Mouse (Mus musculus): ENCODE results near the gene Efcab1. TPM values are rescaled to one million over a fixed set of nuclear protein-coding genes. Genes with fewer than 3 reads are reported as not detected.
"Not testable (repeated sequence)": the region's sequence is repeated elsewhere in the genome, so short reads cannot be mapped to it uniquely, and the experiment has no call there.

The Efcab1 gene
- polyA plus RNA-seq, 1 experiment from 2014 or later = 1.3 TPM

- not testable (repeated sequence) for H3K4me1 ChIP-seq (ENCODE audit: control insufficient read depth, insufficient read depth, low read length); H3K4me2 ChIP-seq (ENCODE audit: low read depth, low read length); H3K9ac ChIP-seq (ENCODE audit: low read length); H3K36me3 ChIP-seq (ENCODE audit: control insufficient read depth, insufficient read depth); H3K4me3 ChIP-seq (ENCODE audit: low read length); H3K27me3 ChIP-seq (ENCODE audit: control insufficient read depth, insufficient read depth, low read length); H3K9me3 ChIP-seq (replicated peaks; ENCODE audit: control insufficient read depth, low read length)
- ATAC-seq (replicated peaks; ENCODE audit: extremely low read depth, insufficient read depth, low FRiP score) = peak; percentile 35; the same call in 1 of the 2 replicates
- 0 out of 2 replicates have a peak overlapping the region, but pooled peaks have one; percentile 29 for H3K27ac ChIP-seq (ENCODE audit: low read length)
- WGBS = 27% methylated on average over 7 of the region's 7 CpGs
These were observed 30.2 kb downstream of the Efcab1 start for GRCm38 (mm10) chr16:14936478-14937166.

DNA sequence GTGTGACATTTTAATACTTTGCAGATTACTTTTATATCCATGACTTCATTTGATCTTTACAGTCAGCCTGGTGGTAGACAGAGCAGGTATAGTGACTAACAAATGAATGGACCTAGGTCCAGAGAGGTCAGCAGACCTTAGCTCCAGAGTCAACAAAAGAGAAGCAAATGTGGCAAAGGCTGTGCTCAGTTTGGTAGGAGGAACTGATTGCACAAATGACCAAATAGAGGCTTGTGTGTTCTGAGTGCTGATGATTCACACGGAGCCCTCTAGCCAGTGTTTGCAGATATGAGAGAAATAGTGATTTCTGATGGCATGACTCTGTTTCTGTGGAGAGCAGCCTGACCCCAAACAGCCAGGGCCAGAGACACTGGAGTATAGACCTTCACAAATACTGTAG is 33.1 kb downstream of the Efcab1 start:
- 50% methylated on average over 1 of the region's 1 CpGs for WGBS
- Histone ChIP-seq H3K9ac (ENCODE audit: low read length) (no peak overlapping the region), H3K4me3 (ENCODE audit: low read length) (no peak overlapping the region), H3K4me1 (ENCODE audit: control insufficient read depth, insufficient read depth, low read length) (no peaks in the 10 kb centered on the region), H3K27ac (ENCODE audit: low read length) (no peak overlapping the region), H3K9me3 (replicated peaks; ENCODE audit: control insufficient read depth, low read length) (no peaks in the 10 kb centered on the region), H3K36me3 (ENCODE audit: control insufficient read depth, insufficient read depth) (no peaks in the 10 kb centered on the region), H3K4me2 (ENCODE audit: low read depth, low read length) (no peak overlapping the region), H3K27me3 (ENCODE audit: control insufficient read depth, insufficient read depth, low read length) (peaks cover 4% of the 10 kb centered on the region; the same call in 1 of the 2 replicates)
- no peak for ATAC-seq (replicated peaks; ENCODE audit: extremely low read depth, insufficient read depth, low FRiP score)

DNA sequence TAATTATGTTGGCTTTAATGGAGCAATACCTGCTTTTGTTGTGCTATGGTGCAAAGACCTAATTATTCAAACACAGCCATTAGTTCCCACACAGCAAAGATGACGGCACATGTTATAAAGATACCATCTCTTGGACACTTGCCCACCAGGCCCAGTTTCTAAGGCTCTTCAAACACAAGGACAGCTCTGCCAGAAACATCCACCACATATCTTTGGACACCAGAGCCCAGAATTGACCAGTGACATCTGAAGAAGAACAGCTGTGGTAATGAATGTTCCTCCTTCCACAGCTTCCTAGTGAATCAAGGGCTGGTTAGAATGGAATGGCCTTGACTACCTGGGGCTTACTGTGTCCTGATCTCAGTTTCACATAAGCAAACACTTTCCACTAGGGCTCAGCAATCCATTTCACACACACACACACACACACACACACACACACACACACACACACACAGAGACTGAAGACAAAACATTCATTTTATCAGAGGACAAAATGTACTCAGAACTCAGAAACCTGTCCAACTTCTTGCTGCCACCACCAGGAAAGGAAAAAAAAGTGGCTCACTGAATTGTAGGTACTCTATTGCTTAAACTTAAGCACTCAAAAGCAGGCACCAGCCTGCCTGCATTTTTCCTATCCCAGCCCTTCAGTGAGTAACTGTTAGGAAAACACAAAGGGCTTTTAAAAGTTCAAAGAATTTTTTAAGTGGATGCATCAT is 33.7 kb downstream of the Efcab1 start:
- WGBS = 9% methylated on average over 1 of the region's 1 CpGs
- no peak overlapping the region; the same call in 1 of the 2 replicates for H3K27ac ChIP-seq (ENCODE audit: low read length)
- no peaks in the 10 kb centered on the region for H3K36me3 ChIP-seq (ENCODE audit: control insufficient read depth, insufficient read depth)
- no peak overlapping the region for H3K4me3 ChIP-seq (ENCODE audit: low read length)
- H3K4me2 ChIP-seq (ENCODE audit: low read depth, low read length) = no peak overlapping the region
- ATAC-seq (replicated peaks; ENCODE audit: extremely low read depth, insufficient read depth, low FRiP score) = 0 out of 2 replicates have a peak, but pooled peaks have one; percentile 4
- no peaks in the 10 kb centered on the region for H3K9me3 ChIP-seq (replicated peaks; ENCODE audit: control insufficient read depth, low read length)
- H3K27me3 ChIP-seq (ENCODE audit: control insufficient read depth, insufficient read depth, low read length) = peaks cover 4% of the 10 kb centered on the region; the same call in 1 of the 2 replicates
- no peaks in the 10 kb centered on the region for H3K4me1 ChIP-seq (ENCODE audit: control insufficient read depth, insufficient read depth, low read length)
- no peak overlapping the region for H3K9ac ChIP-seq (ENCODE audit: low read length)

GRCm38 (mm10) chr16:14940898-14941297 is 34.5 kb downstream of the Efcab1 start:
- Histone ChIP-seq H3K9me3 (replicated peaks; ENCODE audit: control insufficient read depth, low read length) (no peaks in the 10 kb centered on the region), H3K4me3 (ENCODE audit: low read length) (no peak overlapping the region), H3K4me2 (ENCODE audit: low read depth, low read length) (no peak overlapping the region), H3K27me3 (ENCODE audit: control insufficient read depth, insufficient read depth, low read length) (peaks cover 4% of the 10 kb centered on the region; the same call in 1 of the 2 replicates), H3K36me3 (ENCODE audit: control insufficient read depth, insufficient read depth) (no peaks in the 10 kb centered on the region), H3K4me1 (ENCODE audit: control insufficient read depth, insufficient read depth, low read length) (no peaks in the 10 kb centered on the region), H3K9ac (ENCODE audit: low read length) (no peak overlapping the region), H3K27ac (ENCODE audit: low read length) (0 out of 2 replicates have a peak overlapping the region, but pooled peaks have one; percentile 48)
- 46% methylated on average over 3 of the region's 3 CpGs for WGBS
- no peak for ATAC-seq (replicated peaks; ENCODE audit: extremely low read depth, insufficient read depth, low FRiP score)

- Histone ChIP-seq H3K4me3 (ENCODE audit: low read length) (no peak overlapping the region), H3K9me3 (replicated peaks; ENCODE audit: control insufficient read depth, low read length) (0 out of 2 replicates have a peak, but pooled peaks cover 2% of the 10 kb centered on the region), H3K4me2 (ENCODE audit: low read depth, low read length) (no peak overlapping the region), H3K27me3 (ENCODE audit: control insufficient read depth, insufficient read depth, low read length) (peaks cover 4% of the 10 kb centered on the region; the same call in 1 of the 2 replicates), H3K9ac (ENCODE audit: low read length) (no peak overlapping the region), H3K27ac (ENCODE audit: low read length) (no peak overlapping the region), H3K4me1 (ENCODE audit: control insufficient read depth, insufficient read depth, low read length) (no peaks in the 10 kb centered on the region), H3K36me3 (ENCODE audit: control insufficient read depth, insufficient read depth) (no peaks in the 10 kb centered on the region)
- WGBS = 67% methylated on average over 2 of the region's 2 CpGs
- no peak; the same call in 1 of the 2 replicates for ATAC-seq (replicated peaks; ENCODE audit: extremely low read depth, insufficient read depth, low FRiP score)
These were observed 37.1 kb downstream of the Efcab1 start for GRCm38 (mm10) chr16:14943530-14943929.

DNA sequence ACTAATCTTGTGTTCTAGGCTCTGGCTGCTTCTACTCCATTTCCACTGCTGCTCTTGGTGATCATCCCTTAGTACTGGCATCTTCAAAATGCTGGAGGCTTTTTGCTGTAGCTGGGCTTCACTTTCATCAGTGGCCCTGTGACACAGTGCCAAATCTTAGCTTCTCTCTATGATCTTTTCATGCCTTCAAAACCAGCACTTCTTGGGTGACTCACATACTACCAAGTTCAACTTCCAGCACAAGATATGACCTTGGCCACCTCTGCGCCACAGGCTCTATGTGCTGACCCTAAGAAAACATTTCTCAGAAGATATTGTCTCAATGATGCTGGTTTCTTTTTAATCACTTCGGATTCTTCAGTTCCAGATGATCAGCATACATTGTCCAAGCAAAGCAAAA is 41.2 kb downstream of the Efcab1 start:
- not testable (repeated sequence) for H3K4me1 ChIP-seq (ENCODE audit: control insufficient read depth, insufficient read depth, low read length); H3K9me3 ChIP-seq (replicated peaks; ENCODE audit: control insufficient read depth, low read length); H3K36me3 ChIP-seq (ENCODE audit: control insufficient read depth, insufficient read depth); H3K27ac ChIP-seq (ENCODE audit: low read length); H3K27me3 ChIP-seq (ENCODE audit: control insufficient read depth, insufficient read depth, low read length); H3K4me2 ChIP-seq (ENCODE audit: low read depth, low read length); H3K4me3 ChIP-seq (ENCODE audit: low read length); H3K9ac ChIP-seq (ENCODE audit: low read length); ATAC-seq (replicated peaks; ENCODE audit: extremely low read depth, insufficient read depth, low FRiP score)
- 83% methylated on average over 2 of the region's 2 CpGs for WGBS

GRCm38 (mm10) chr16:14951894-14952293 is 45.5 kb downstream of the Efcab1 start:
- no peak overlapping the region for H3K4me3 ChIP-seq (ENCODE audit: low read length)
- H3K9me3 ChIP-seq (replicated peaks; ENCODE audit: control insufficient read depth, low read length) = 0 out of 2 replicates have a peak, but pooled peaks cover 2% of the 10 kb centered on the region
- H3K4me2 ChIP-seq (ENCODE audit: low read depth, low read length) = no peak overlapping the region
- H3K27me3 ChIP-seq (ENCODE audit: control insufficient read depth, insufficient read depth, low read length) = no peaks in the 10 kb centered on the region; the same call in 1 of the 2 replicates
- WGBS = 85% methylated on average over 2 of the region's 2 CpGs
- H3K4me1 ChIP-seq (ENCODE audit: control insufficient read depth, insufficient read depth, low read length) = no peaks in the 10 kb centered on the region
- no peak for ATAC-seq (replicated peaks; ENCODE audit: extremely low read depth, insufficient read depth, low FRiP score)
- H3K9ac ChIP-seq (ENCODE audit: low read length) = no peak overlapping the region
- no peak overlapping the region for H3K27ac ChIP-seq (ENCODE audit: low read length)
- H3K36me3 ChIP-seq (ENCODE audit: control insufficient read depth, insufficient read depth) = no peaks in the 10 kb centered on the region

DNA sequence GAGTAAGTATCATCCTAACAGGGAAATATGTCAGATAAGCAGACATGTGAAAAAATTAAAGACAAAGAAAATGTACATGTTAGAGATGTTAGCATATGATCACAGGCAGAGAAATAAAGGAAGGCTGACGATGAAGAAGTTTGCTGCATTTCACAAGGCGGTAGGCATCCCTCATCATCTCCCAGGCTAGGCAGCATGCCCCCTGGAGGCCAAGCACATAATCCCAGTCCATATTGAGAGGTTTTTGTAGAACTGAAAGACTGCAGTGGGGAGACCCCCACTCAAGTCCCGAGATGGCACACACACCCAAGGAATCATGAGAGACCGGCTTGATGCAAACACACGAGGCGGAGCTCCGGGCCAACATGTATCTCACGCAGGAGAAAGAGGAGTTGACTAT is 53.3 kb downstream of the Efcab1 start:
- Histone ChIP-seq H3K27ac (ENCODE audit: low read length) (no peak overlapping the region), H3K36me3 (ENCODE audit: control insufficient read depth, insufficient read depth) (no peaks in the 10 kb centered on the region), H3K9ac (ENCODE audit: low read length) (no peak overlapping the region), H3K27me3 (ENCODE audit: control insufficient read depth, insufficient read depth, low read length) (no peaks in the 10 kb centered on the region), H3K4me3 (ENCODE audit: low read length) (no peak overlapping the region), H3K4me2 (ENCODE audit: low read depth, low read length) (no peak overlapping the region), H3K4me1 (ENCODE audit: control insufficient read depth, insufficient read depth, low read length) (no peaks in the 10 kb centered on the region), H3K9me3 (replicated peaks; ENCODE audit: control insufficient read depth, low read length) (0 out of 2 replicates have a peak, but pooled peaks cover 5% of the 10 kb centered on the region)
- WGBS = 94% methylated on average over 8 of the region's 8 CpGs
- ATAC-seq (replicated peaks; ENCODE audit: extremely low read depth, insufficient read depth, low FRiP score) = no peak

DNA sequence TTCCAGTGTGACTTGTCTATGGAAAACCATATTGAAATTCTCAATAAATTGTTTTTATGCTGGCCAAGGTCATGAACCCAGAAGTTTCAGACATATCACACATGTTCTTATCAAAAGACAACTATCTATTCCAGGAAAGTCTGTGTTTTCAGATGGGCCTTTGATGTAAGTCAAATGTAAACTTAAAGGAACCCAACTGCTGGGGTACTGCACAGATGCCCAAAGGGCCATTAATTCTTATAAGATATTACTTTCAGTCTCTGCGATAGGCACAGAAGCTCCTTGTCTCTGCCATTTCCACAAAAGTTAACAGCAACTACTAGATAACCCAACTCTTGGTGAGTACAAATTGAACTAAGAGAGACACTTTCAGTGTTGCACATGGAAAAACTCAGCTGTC is 67.3 kb downstream of the Efcab1 start:
- Histone ChIP-seq H3K36me3 (ENCODE audit: control insufficient read depth, insufficient read depth) (no peaks in the 10 kb centered on the region), H3K27ac (ENCODE audit: low read length) (no peak overlapping the region), H3K27me3 (ENCODE audit: control insufficient read depth, insufficient read depth, low read length) (no peaks in the 10 kb centered on the region), H3K4me3 (ENCODE audit: low read length) (no peak overlapping the region), H3K9me3 (replicated peaks; ENCODE audit: control insufficient read depth, low read length) (no peaks in the 10 kb centered on the region), H3K9ac (ENCODE audit: low read length) (no peak overlapping the region), H3K4me1 (ENCODE audit: control insufficient read depth, insufficient read depth, low read length) (no peaks in the 10 kb centered on the region), H3K4me2 (ENCODE audit: low read depth, low read length) (no peak overlapping the region)
- no peak for ATAC-seq (replicated peaks; ENCODE audit: extremely low read depth, insufficient read depth, low FRiP score)
- 66% methylated on average over 1 of the region's 1 CpGs for WGBS

All from heart, embryonic 16.5 days (tissue).